Mouse (Mus musculus): ENCODE data around the gene Ptgr1.
A peak's percentile ranks its signal among the peaks of the same experiment; 100 is the strongest.

The Ptgr1 gene

DNA sequence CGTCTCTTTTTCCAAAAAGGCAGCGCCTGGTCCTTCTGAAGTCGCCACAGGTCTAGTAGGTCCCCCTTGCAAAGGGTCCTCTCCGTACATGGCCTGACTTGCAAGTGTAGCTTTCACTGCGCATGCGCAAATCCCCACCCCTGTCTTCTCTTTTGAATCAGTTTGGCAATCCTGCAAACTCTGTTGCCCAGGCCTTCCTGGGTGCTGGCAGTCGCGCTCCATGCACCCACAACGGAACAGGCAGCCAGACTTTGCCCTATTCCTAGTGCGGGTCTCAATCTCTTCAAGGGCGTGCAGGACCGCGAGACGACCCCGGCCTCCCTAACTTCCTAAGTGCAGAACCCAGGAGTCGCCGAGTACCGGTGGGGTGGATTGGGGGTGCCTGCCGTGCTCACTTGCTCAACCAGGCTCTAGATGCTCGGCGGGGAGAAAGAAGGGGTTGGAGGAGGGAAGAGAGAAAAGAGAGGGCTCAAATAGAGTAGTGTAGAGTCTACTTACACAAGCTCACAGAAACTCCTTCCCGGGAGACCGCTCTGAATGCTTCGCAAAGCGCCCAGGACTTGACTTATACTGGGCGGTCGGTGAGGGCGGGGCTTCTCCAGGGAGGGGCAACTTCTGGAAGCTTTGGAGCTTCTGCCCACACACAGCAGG lies at the start of gene Ptgr1:
TSS of gene Ptgr1 (minus strand) at position 580 of the 651 bp plus-strand sequence.
- DNase-seq (ENCODE audit: low read depth) = peak; percentile 77

DNA sequence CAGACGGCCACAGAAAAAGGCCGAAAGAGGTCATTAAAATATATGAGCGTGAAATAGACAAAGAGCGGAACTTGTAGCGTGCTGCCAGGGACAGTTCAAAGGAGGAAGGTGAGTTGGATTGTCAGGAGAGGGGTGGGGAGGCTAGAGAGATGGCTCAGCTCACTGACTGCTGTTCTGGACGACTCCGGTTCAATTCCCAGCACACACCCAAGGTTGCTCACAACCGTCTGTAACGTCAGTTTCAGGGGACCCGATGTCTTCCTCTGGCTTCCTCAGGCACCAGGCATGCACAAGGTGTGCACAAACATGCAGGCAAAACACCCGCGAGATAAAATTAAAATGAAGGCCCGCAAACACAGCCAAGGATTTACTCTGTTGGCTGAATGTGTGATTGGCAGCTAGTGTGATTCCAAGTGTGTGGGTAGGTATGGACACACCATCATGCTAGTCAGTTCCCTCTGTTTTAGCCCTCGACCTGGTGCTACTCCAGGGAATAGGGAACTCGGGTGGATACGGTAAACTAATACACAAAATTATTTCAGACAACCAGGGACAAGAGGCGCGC lies 48.9 kb upstream of the Ptgr1 start:
- DNase-seq (ENCODE audit: low read depth) = no peak

DNA sequence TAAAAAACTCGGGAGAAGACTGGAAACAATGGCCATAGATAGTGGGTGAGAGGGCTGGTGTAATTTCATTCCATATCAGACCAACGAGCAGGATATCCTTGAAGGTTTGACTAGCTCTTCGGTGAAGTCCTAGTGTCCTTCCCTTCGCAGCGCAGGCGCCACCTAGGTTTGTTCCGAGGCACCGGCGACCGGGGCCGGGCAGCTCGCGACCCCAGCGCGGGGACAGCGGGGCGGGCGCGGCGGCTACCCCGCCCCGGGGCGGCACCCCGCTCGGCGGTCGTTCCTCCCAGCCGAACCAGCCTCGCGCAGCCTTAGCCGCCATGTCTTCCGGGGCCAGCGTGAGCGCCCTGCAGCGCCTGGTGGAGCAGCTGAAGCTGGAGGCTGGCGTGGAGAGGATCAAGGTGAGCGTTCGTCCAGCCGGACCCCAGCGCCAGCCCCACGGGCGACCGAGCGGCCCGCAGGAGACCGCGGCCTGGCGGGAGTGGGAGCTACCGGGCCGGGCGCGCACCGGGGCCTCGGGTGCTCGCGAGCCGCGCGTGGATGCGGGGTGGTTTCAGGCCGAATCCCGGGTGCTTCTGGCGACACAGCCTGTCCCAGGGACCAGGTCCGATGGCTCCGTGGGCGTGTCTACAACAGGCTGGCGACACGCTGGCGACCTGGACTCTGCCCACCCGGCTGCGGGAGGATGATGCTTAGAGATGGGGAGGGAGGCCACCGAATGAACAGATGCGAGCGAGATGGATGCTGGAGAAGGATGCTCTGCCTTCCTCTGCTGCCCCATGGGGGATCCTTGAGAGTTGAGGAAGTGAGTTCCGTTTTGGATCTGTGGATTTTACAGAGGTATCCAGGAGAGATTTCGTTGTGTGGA lies 48.2 kb upstream of the Ptgr1 start, which contains the start of gene Gng10:
TSS of gene Gng10 (plus strand) at position 171 of the 868 bp plus-strand sequence.
- no peak for DNase-seq (ENCODE audit: low read depth)

DNA sequence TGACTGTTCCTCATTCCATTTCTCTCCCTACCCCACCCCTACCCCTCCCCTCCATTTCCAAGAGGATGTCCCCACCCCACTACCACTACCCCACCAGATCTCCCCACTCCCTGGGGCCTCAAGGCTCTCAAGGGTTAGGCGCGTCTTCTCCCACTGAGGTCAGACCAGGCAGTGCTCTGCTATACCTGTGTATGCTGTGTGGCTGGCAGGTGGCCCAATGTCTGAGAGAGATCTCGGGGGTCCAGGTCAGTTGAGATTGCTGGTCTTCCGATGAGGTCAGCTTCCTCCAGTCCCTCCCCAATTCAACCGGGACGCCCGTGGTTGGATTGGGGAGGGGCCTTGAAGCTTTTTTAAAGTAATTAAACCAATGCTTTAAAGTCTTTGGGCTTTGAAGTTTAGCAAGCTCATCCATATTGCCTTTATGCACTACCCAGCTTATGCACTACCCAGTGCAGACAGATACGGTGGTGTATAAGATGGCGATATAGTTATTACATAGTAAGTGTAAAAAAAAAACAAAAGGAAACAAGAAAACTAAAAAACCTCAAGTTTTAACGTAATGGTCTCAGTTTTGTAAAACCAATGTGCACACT lies 47.5 kb upstream of the Ptgr1 start:
- DNase-seq (ENCODE audit: low read depth) = no peak

DNA sequence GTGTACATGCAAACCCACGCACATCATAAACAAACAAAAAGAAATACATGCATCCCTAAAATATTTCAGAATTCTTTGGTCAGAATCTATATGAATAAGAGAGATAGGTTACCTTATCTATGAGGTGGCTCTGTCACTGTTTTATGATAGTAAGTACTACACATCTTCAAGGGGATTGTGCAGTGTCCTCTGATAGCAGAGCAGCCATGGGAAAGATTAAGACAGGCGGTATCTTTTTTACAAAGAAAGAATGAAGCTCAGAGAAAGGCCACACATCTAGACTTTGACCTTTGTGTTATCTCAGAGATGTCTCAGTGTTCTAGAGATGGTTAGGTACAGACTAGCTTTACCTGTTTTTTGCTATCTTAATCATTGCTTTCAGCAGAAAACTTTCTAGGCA lies 30.0 kb upstream of the Ptgr1 start:
- DNase-seq (ENCODE audit: low read depth) = no peak

DNA sequence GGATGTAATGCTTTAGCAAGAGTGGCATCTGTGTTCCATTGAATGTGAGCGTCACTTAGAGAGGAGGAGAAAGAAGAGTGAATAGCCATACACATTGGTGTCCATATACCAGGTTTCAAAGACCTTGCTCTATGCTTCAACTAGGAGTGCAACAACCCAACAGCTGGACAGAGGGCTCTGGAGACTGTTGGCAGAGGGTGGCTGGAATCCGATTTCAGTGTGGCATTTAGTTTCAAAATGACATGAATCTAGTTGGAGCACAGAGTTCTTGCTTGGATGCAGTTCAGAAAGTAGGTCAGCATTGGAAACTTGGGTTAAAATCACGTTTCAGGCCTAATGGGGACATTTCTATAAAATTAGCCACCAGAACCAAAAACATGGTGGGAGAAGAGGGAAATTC lies 28.3 kb upstream of the Ptgr1 start:
- DNase-seq (ENCODE audit: low read depth) = no peak

DNA sequence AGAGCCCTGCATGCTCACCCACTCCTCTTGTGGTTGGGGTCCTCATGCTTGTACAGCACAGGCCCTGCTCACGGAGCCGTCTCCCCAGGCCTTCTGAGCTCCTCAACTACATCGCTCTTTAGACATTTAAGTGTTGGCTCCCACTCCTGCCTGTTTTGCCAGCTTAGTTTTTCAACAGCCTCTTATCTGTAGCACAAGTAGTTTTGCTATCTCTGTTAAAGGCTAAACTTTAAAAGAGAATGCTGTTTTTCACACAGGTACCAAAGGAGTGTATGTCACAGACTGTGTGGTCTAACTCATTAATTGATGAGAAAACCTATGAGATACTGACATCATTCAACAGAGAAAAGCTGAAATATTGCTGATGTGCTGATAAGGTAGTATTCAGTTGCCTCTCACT lies 24.5 kb upstream of the Ptgr1 start:
- no peak for DNase-seq (ENCODE audit: low read depth)

DNA sequence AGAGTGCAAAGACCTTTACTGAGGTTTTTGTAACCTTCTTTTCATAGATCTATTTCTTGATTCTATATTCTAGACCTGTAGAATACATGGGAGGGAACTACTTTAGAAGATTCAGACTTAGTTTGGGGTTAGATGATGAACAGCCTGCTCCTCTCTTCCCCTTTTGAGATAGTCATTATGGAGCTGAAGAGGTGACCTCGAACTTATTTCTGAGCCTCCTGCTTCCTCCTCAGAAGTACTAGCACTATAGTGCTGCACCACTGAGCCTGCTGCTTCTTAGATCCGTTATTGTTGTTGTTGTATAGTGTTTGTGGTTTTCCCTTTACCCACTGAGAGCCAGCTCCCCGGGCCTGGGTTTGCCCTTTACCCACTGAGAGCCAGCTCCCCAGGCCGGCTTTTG lies 22.8 kb upstream of the Ptgr1 start:
- no peak for DNase-seq (ENCODE audit: low read depth)

DNA sequence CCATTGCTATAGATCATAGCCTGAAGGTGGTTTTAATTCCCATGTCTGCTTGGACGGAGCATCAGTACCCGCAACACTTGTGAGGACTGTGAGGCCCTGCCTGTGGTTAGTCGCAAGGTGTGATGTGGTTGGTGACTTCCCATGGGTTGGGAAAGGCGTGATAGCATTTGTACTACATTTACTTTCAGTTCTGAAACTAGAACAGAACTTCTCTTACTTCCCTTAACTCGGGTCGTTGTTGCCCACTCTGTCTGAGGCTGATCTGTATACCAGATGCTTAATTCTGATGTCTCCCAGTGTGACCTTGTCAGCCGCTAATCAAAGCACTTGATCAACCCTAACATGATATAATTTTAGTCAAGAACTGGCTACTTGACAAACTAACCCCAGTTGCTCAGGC lies 22.3 kb upstream of the Ptgr1 start:
- DNase-seq (ENCODE audit: low read depth) = no peak

DNA sequence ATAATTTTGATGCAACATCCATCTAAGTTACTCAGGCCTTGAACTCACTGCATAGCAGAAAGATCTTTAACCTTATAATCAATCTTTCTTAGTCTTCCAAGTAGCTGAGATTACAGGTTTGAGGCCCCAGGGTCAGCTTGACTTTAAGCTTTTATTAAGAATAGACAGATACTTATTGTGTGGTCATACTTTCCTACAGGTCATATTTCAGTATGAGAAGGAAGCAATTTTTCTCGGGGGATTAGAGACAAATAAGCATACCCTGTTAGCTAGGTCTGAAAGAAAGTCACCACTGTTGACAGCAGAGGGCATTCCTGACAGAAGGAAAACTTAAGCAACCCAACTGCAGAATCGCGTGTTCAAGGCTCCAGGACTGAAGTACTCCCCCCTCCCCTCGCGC lies 21.1 kb upstream of the Ptgr1 start:
- no peak for DNase-seq (ENCODE audit: low read depth)

DNA sequence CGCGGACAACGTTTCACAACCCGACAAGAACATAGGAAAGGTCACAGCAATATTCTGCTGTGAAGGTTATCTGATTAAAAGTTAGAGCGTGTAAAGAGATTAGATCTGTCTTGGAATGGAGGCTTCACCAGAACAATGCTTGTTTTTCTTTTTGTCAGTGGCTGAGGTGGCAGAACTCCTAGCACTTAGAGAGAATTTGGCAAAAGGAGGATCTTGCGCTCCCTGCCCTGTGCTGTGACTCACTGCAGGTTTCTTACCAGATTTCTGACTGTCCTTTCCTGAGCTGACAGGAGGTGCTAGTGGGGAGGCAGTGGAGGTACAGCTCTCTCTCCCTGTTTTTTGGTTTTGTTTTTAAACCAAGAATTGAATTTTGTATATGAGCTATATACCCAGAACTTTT lies 20.1 kb upstream of the Ptgr1 start:
- no peak for DNase-seq (ENCODE audit: low read depth)

DNA sequence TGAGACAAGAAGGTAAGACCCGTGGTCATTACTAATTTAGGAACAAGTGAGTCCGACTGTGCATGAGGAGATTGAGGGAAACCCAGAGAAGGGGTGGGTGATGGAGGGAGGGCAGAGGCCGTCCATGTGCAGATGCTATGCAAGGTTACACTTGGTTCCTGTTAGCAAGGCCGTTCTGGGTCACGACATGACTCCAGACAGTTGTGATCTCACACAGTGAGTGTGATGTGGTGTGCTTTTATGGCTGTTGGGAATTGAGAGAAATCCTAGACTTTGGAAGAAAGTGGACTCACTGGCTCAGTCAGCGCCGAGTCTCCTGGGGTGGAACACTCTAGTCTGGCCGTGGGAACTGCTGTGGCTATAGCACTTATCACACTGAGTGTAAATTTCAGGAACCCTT lies 19.3 kb upstream of the Ptgr1 start:
- DNase-seq (ENCODE audit: low read depth) = no peak

DNA sequence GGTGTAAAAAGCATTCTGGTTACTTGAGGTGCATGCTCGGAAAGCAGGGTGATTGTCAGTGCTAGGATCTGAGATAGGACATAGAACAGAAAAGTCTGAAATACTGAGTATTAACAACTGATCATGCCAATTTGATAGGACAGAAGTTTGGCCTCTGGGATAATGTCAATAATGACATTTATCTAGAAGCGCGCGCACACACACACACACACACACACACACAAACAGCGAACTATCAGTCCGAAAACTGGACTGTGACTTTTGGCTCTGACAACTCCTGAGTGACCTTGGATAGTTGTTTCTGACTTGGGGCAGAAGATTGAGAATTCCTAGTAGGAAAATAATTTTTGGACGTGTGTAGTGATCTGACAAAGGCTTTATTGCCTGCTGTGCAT lies 16.9 kb upstream of the Ptgr1 start:
- no peak for DNase-seq (ENCODE audit: low read depth)

DNA sequence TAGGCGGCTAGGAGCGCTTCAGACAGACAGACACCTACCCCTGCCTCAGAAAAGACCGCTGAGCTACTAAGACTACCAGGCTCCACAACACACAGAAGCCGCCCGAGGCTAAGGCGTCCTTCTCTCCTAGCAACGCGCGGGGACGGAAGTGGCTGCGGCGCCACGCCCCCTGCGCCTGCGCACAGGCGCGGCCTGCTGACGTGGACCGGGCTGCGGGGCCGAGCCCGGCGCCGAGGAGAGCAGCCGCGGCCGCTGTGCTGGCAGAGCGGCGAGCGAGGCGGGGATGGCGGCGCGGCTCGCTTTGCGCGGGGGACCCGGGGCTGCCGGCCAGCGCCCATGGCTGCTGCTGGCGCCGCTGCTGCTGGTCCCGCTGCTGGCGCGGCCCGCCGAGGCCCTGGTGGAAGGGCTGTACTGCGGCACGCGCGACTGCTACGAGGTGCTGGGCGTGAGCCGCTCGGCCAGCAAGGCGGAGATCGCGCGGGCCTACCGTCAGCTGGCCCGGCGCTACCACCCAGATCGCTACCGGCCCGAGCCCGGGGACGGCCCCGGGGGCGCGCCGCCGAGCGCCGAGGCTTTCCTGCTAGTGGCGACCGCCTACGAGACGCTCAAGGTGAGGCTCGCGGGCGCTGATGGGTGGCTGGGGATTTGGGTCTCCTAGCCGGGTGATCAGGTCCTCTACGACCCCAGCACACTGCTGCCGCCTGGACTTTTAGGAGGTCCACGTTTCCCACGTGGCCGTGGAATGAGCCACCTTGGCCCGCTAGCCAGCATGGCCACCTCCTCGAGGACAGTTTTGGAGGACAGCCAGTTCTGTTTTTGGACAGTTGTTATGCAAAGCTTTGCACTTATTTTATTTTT lies 16.3 kb upstream of the Ptgr1 start, which contains the start of gene Gm20503:
TSS of gene Gm20503 (plus strand) at position 263 of the 858 bp plus-strand sequence.
- DNase-seq (ENCODE audit: low read depth) = peak; percentile 82

DNA sequence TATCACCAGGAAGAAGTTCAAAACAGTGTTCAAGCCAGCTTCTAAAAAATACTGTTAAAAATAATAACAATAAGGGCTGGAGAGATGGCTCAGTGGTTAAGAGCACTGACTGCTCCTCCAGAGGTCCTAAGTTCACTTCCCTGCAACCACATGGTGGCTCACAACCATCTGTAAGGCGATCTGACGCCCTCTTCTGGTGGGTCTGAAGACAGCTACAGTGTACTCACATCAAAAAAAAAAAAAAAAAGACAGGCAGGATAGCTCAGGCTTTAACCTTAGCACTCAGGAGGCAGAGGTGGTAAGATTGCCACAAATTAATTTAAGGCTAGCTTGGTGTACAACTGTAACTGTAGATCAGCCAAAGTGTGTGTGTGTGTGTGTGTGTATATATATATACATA lies 13.7 kb upstream of the Ptgr1 start:
- no peak for DNase-seq (ENCODE audit: low read depth)

DNA sequence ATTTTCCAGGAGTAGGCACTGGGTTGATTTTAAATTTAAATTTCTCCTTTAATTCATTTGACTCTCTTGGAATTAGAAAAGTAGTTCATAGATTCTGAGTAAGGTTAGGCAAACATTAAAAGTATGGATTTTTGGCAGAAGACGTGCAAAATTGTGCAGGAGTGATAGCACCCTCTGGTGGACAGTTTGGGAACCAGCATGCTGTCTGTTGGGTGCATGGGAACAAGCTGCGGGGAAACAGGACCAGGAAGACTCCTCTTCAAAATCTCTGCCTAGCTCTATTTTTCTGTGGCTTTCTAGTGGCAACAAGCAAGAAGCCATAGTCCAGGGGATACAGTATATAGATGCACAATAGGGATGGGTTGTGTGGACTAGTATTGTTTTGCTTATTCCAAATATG lies 12.8 kb upstream of the Ptgr1 start:
- no peak for DNase-seq (ENCODE audit: low read depth)

DNA sequence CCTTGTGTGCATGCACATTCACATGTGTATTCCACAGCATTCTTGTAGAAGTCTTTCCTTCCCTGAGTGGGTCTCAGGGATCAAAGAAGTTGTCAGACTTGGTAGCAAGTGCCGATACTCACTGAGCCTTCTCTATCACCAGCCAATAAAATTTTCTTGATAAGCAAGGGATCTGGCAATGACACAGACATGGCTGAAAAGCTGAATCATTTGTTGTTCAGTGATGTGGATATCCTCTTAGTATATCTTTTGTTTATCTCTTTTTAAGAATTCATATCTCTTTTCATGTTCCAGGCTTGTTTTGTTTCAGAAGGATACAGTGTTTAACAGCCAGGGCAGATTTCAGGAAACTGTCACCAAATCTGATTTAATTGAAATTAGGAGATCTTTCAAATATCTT lies 11.8 kb upstream of the Ptgr1 start:
- no peak for DNase-seq (ENCODE audit: low read depth)

DNA sequence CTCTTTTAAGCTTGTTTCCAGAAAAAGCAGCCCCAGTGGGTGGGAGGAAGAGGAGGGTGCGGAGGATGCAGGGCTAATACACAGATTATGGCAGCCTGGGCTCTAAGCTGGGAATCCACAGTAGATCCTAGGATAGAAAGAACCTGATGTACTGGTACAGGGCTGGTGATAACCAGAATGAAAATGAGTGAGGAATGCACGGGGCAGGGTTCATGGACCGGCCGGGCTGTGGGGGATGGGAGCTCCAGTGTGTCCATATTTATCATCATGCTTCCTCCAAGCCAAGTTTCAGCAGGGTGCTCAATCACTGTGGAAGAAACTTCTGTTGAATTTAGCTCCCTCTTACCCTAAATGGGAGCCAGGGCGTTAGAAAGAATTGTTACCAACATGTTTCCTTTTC lies 10.2 kb upstream of the Ptgr1 start:
- DNase-seq (ENCODE audit: low read depth) = no peak

DNA sequence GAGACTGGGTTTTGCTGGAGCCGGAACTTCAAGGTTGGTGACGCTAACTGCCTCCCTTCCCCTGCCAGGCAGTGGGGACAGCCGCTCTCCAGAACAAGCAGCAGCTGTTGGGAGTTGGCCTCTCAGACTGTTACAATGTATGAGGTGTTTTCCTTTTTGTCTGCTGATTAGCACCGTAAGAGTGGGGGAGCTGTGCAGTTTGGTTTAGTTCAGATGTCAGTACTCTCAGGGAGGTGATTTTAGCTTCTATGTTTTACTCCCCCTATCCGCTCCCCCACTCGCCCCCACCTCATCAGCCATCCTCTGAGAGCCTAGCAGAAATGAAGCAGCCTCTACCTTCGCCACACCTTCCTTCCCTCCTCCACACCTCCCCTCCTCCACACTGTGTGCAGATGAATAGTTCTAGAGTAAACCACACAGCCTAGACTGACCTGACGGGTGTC lies 8.4 kb upstream of the Ptgr1 start:
- no peak for DNase-seq (ENCODE audit: low read depth)

DNA sequence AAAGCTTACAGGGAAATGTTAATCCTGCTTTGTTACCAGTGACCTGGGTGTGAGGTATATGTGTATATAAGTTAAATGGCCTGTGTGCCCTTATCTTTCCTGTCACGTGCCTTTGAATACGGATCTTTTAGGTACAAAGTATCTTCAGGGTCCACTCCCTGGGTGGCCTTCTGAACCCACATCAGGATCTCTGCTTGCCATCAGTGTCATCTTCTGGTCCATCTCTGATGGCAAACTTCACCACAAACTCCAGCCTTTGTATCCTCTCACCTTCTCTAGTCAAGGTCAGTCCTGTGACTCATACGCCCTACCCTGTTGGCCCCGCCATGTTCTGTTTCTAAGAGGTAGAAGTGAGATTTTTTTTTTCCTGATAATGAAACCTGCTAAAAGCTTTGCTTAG lies 7.8 kb upstream of the Ptgr1 start, which contains the start of gene Dnajc25:
TSS of gene Dnajc25 (plus strand) at position 301 of the 400 bp plus-strand sequence.
- DNase-seq (ENCODE audit: low read depth) = no peak

DNA sequence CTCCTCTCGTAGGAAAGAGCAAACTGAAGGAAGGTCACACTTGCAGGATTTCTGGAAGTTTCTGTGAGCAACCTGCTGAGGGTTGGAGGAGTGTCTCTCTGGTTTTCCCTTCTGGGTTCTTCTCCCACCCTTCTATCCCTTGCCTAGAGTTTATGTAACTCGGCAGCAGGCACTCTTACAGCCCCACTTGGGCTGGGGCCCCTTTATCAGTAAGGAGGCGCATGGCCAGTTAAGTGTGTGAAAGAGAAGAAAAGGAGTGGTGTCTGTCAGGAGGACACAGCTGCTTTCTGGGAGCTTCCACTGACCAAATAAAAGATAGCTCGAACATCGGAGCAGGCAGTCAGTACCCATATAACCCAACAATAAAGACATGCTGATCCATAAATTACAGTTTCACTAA lies 5.3 kb upstream of the Ptgr1 start:
- DNase-seq (ENCODE audit: low read depth) = no peak
